Mouse (Mus musculus) kidney, embryonic 16.5 days (tissue): ENCODE measurements around the gene Slc19a1. TPM values are rescaled to one million over a fixed set of nuclear protein-coding genes. Genes with fewer than 3 reads are reported as not detected.
A peak's percentile ranks its signal among the peaks of the same experiment; 100 is the strongest.

Experiments used
- ATAC-seq: fragments of 200-750 bp; cut with Nextera tagmentation; 2 replicates; pipeline ENCODE4 v1.8.0; 2017; ENCODE audit warnings: moderate TSS enrichment; ENCODE audit not compliant: low FRiP score, low TSS enrichment
- H3K27ac ChIP-seq: fragments of 300-500 bp; sonication (generic); 2 replicates; pipeline ENCODE4 v1.5.1; 2014; ENCODE audit warnings: low read length
- H3K27me3 ChIP-seq: fragments of 300-500 bp; sonication (generic); 2 replicates; pipeline ENCODE4 v1.6.1; 2014; ENCODE audit warnings: low read length, control low read depth, mixed read lengths; ENCODE audit not compliant: insufficient read depth
- H3K36me3 ChIP-seq: fragments of 300-500 bp; sonication (generic); 2 replicates; pipeline ENCODE4 v1.6.1; 2014; ENCODE audit warnings: low read length, control low read depth, mixed read lengths; ENCODE audit not compliant: insufficient read depth
- H3K4me1 ChIP-seq: fragments of 300-500 bp; sonication (generic); 2 replicates; pipeline ENCODE4 v1.6.1; 2014; ENCODE audit warnings: low read length, control low read depth, mixed read lengths; ENCODE audit not compliant: insufficient read depth
- H3K4me2 ChIP-seq: fragments of 300-500 bp; sonication (generic); replicated peaks from 2 replicates; pipeline ENCODE4 v1.6.1; 2014; ENCODE audit warnings: low read depth, low read length
- H3K4me3 ChIP-seq: fragments of 300-500 bp; sonication (generic); 2 replicates; pipeline ENCODE4 v1.5.1; 2014; ENCODE audit warnings: mild to moderate bottlenecking, low read length
- H3K9ac ChIP-seq: fragments of 300-500 bp; sonication (generic); replicated peaks from 2 replicates; pipeline ENCODE4 v1.6.1; 2014; ENCODE audit warnings: low read length
- H3K9me3 ChIP-seq: fragments of 300-500 bp; sonication (generic); 2 replicates; pipeline ENCODE4 v1.6.1; 2016; ENCODE audit warnings: low read length, control low read depth
- WGBS: fragments of 180-500 bp; shearing (Covaris S2); extraction: QIAGEN DNeasy Blood & Tissue Kit; methylation state at CpG from one replicate; pipeline ENCODE4 v1.1.7; 2014; 5-methylcytosine and 5-hydroxymethylcytosine counted together
- polyA plus RNA-seq: library from polyadenylated mRNA; unstranded; fragments of >200 nt; fragmentation: Nextera tagmentation; extraction: Ambion mirVana; gene quantifications from 2 replicates; pipeline ENCODE4 v1.2.1, GENCODE M21; 2015

Gene Slc19a1
- polyA plus RNA-seq, 1 experiment from 2014 or later = 58.4 TPM

DNA sequence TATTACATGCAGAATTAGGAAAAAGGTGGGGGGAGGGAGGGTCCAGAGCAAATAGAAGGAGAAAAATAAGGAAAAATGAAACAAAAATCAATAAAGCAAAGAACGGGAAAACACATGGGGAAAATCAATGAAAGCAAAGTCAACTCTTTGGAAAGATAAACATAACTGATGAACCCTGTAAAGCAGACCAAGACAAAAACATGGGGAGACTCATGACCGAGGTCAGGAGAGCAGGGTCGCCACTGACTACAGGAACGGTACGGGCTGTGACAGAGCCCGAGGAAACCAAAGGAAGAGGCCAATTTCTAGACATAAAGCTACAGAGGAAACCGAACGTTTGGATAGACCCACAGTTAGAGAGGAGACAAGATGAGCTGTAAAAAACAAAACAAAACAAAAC lies 71.6 kb downstream of the Slc19a1 start:
- H3K27ac ChIP-seq = no peak overlapping the region
- no peak for ATAC-seq
- whole genome bisulfite sequencing = 27% methylated on average over 8 of the region's 8 CpGs
- peaks cover 2% of the 10 kb centered on the region; the same call in 1 of the 2 replicates for H3K36me3 ChIP-seq
- H3K27me3 ChIP-seq = no peaks in the 10 kb centered on the region
- no peak overlapping the region for H3K9ac ChIP-seq
- H3K4me1 ChIP-seq = peaks cover 11% of the 10 kb centered on the region
- H3K4me3 ChIP-seq = no peak overlapping the region
- no peak overlapping the region for H3K4me2 ChIP-seq
- no peaks in the 10 kb centered on the region for H3K9me3 ChIP-seq

- no peak for ATAC-seq
- Histone ChIP-seq H3K4me2 (no peak overlapping the region), H3K4me1 (peaks cover 17% of the 10 kb centered on the region), H3K27me3 (no peaks in the 10 kb centered on the region), H3K36me3 (peaks cover 2% of the 10 kb centered on the region; the same call in 1 of the 2 replicates), H3K9ac (no peak overlapping the region), H3K9me3 (no peaks in the 10 kb centered on the region), H3K4me3 (no peak overlapping the region), H3K27ac (no peak overlapping the region)
Observed at GRCm38 (mm10) chr10:77104327-77104726, 72.3 kb downstream of the Slc19a1 start.

DNA sequence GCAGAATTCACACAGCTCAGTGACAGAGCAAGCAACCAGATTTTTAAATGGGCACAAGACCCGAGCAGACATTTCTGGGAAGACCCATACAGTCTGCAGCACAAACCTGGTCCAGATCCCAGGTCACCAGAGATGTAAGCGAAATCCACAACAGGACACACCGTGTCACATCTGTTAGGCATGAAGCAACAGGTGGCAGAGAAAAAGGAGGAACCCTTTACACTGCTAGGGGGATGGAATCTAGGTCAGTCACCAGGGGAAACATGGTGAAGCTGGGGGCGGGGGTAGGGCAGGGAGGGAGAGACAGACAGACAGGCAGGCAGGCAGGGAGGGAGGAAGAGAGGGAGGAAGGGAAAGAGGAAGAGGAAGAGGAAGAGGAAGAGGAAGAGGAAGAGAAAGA lies 76.1 kb downstream of the Slc19a1 start:
- peak overlapping the region; percentile 40; the same call in 1 of the 2 replicates for H3K27ac ChIP-seq

DNA sequence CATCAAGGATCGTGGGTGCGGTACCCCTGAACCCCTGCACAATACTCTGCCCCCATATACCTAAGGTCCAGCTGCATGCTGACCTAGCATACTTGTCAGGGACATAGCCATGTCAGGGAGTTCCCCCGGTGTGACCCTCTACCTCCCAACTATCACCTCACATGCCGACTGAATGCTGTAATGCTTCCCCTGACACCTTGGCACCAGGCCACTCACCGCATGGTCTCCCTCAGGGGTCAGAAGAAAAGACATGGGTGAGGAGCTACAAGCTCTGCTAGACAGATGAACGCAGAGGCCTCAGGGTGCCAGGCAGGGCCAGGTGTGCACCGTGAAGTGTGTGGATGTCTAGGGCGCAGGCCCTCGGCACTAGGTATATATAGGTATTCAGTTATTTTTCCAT lies 78.0 kb downstream of the Slc19a1 start:
- Histone ChIP-seq H3K4me3 (no peak overlapping the region), H3K27me3 (no peaks in the 10 kb centered on the region), H3K4me1 (peaks cover 62% of the 10 kb centered on the region), H3K27ac (peak overlapping the region; percentile 70), H3K4me2 (peak overlapping the region; percentile 54), H3K9ac (no peak overlapping the region), H3K36me3 (peaks cover 2% of the 10 kb centered on the region; the same call in 1 of the 2 replicates), H3K9me3 (no peaks in the 10 kb centered on the region)
- WGBS = 64% methylated on average over 9 of the region's 9 CpGs
- ATAC-seq = peak; percentile 25

More for the DNA sequence above, 76.1 kb downstream of the Slc19a1 start:
- WGBS = 74% methylated on average over 3 of the region's 4 CpGs
- Histone ChIP-seq H3K4me3 (no peak overlapping the region), H3K9me3 (no peaks in the 10 kb centered on the region), H3K4me2 (no peak overlapping the region), H3K27me3 (no peaks in the 10 kb centered on the region), H3K4me1 (peaks cover 49% of the 10 kb centered on the region), H3K36me3 (peaks cover 2% of the 10 kb centered on the region; the same call in 1 of the 2 replicates), H3K9ac (no peak overlapping the region)
- no peak for ATAC-seq

Other genes with a start within 250 kb of the Slc19a1 start
- gene Pcbp3, start 70.4 kb upstream of the Slc19a1 start, polyA plus RNA-seq = 53.2 and 54.4 TPM in 2 replicates
- 255 and 257 TPM in 2 replicates for gene Col18a1, start 134.3 kb downstream of the Slc19a1 start, polyA plus RNA-seq
- gene Pofut2, start 227.0 kb downstream of the Slc19a1 start, polyA plus RNA-seq = 148 and 149 TPM in 2 replicates